Mouse (Mus musculus) liver, embryonic 12.5 days (tissue): ENCODE data around the gene Arhgap10. TPM values are rescaled to one million over a fixed set of nuclear protein-coding genes. Genes with fewer than 3 reads are reported as not detected.

Source experiments
- ATAC-seq: fragments of 200-750 bp; cut with Nextera tagmentation; 2 replicates; pipeline ENCODE4 v1.8.0; 2017; ENCODE audit warnings: moderate number of reproducible peaks, mild to moderate bottlenecking, moderate library complexity
- H3K27ac ChIP-seq: fragments of 300-500 bp; sonication (generic); 2 replicates; pipeline ENCODE4 v1.5.1; 2016; ENCODE audit warnings: mild to moderate bottlenecking
- H3K27me3 ChIP-seq: fragments of 300-500 bp; sonication (generic); replicated peaks from 2 replicates; pipeline ENCODE4 v1.6.1; 2016; ENCODE audit warnings: mild to moderate bottlenecking, moderate library complexity
- H3K36me3 ChIP-seq: fragments of 300-500 bp; sonication (generic); 2 replicates; pipeline ENCODE4 v1.6.1; 2016; ENCODE audit warnings: mild to moderate bottlenecking, moderate library complexity
- H3K4me1 ChIP-seq: fragments of 300-500 bp; sonication (generic); 2 replicates; pipeline ENCODE4 v1.6.1; 2016
- H3K4me2 ChIP-seq: fragments of 300-500 bp; sonication (generic); 2 replicates; pipeline ENCODE4 v1.6.1; 2016; ENCODE audit warnings: mild to moderate bottlenecking, moderate library complexity
- H3K4me3 ChIP-seq: fragments of 300-500 bp; sonication (generic); 2 replicates; pipeline ENCODE4 v1.5.1; 2016; ENCODE audit warnings: mild to moderate bottlenecking, moderate library complexity
- H3K9ac ChIP-seq: fragments of 300-500 bp; sonication (generic); 2 replicates; pipeline ENCODE4 v1.6.1; 2016; ENCODE audit warnings: mild to moderate bottlenecking, moderate library complexity
- H3K9me3 ChIP-seq: fragments of 300-500 bp; sonication (generic); replicated peaks from 2 replicates; pipeline ENCODE4 v1.6.1; 2016; ENCODE audit warnings: mild to moderate bottlenecking, moderate library complexity
- WGBS: fragments of 180-500 bp; shearing (Covaris S2); methylation state at CpG from one replicate; pipeline ENCODE4 v1.1.7; 2016; ENCODE audit not compliant: insufficient replicate concordance; 5-methylcytosine and 5-hydroxymethylcytosine counted together
- polyA plus RNA-seq: library from polyadenylated mRNA; unstranded; fragments of >200 nt; fragmentation: Nextera tagmentation; extraction: Ambion mirVana; gene quantifications from 2 replicates; pipeline ENCODE4 v1.2.1, GENCODE M21; 2016

Arhgap10 gene
- polyA plus RNA-seq, 1 experiment from 2014 or later, result 13.8 TPM

DNA sequence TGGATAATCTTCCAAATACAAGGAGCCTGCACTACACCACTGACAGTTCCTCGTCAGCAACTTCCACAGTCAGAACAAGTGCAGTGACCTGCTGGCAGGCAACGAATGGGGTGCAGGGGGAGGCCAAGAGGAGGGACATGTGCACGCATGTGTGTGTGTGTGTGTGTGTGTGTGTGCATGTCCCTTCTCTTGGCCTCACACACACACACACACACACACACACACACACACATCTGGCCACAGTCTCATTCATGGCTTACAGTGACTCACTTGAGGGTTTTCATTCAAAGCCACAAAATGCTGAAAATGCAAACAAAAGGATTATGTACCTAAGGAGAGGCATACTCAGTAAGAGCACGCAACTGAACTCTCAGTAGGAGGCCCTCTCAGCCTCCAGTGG, 84.5 kb downstream of the Arhgap10 start:
- WGBS, result 55% methylated on average over 4 of the region's 4 CpGs
- Histone ChIP-seq H3K9me3 (no peaks in the 10 kb centered on the region), H3K4me2 (no peak overlapping the region), H3K27me3 (no peaks in the 10 kb centered on the region), H3K9ac (no peak overlapping the region), H3K4me3 (no peak overlapping the region), H3K27ac (no peak overlapping the region), H3K4me1 (peaks cover 17% of the 10 kb centered on the region), H3K36me3 (peaks cover 19% of the 10 kb centered on the region; the same call in 1 of the 2 replicates)
- ATAC-seq, result no peak

DNA sequence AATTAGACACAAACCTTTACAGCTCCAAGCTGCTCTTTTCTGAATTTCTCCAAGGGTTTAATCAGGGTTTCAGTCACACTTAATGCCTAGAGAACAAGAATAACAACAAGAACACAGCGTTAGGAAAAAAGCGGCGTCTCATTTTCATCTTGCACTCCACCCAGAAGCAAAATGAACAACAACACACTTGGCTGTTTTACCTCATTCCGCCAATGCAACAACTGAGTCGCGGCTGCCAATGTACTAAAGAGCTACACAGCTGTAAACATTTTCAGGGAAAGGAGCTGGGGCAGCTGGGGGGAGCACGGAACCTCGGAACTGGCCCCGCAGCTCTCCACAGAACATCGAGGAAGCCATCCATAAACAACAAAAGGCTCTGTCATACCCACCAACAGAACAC, 85.0 kb downstream of the Arhgap10 start:
- Histone ChIP-seq H3K36me3 (peaks cover 19% of the 10 kb centered on the region; the same call in 1 of the 2 replicates), H3K4me2 (no peak overlapping the region), H3K9ac (no peak overlapping the region), H3K27ac (no peak overlapping the region), H3K9me3 (no peaks in the 10 kb centered on the region), H3K4me3 (no peak overlapping the region), H3K27me3 (no peaks in the 10 kb centered on the region), H3K4me1 (peaks cover 15% of the 10 kb centered on the region)
- 83% methylated on average over 10 of the region's 10 CpGs for WGBS
- ATAC-seq, result no peak

DNA sequence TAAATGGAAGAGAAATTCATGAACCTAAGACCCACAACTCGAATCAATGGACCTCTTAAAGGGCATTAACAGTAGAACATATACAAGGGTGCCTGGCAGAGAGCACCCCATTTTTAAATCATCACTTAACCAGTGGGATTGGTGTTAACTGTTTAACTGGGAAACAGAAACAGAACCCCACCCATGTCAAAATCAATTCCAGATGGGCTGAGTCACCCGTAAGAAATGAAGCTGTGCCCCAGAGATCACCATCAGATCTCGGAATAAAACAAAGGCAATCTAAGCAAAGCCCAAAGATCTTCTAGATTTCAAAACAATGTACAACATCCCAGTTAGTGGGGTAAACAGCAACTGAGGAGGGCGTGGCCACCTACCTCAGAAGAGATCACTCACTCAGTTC, 89.3 kb downstream of the Arhgap10 start:
- no peaks in the 10 kb centered on the region for H3K9me3 ChIP-seq
- peaks cover 17% of the 10 kb centered on the region for H3K4me1 ChIP-seq
- H3K9ac ChIP-seq, result no peak overlapping the region
- H3K36me3 ChIP-seq, result peaks cover 24% of the 10 kb centered on the region
- H3K4me3 ChIP-seq, result no peak overlapping the region
- no peaks in the 10 kb centered on the region for H3K27me3 ChIP-seq
- H3K27ac ChIP-seq, result no peak overlapping the region
- no peak for ATAC-seq
- no peak overlapping the region for H3K4me2 ChIP-seq
- WGBS, result 65% methylated on average over 4 of the region's 4 CpGs

DNA sequence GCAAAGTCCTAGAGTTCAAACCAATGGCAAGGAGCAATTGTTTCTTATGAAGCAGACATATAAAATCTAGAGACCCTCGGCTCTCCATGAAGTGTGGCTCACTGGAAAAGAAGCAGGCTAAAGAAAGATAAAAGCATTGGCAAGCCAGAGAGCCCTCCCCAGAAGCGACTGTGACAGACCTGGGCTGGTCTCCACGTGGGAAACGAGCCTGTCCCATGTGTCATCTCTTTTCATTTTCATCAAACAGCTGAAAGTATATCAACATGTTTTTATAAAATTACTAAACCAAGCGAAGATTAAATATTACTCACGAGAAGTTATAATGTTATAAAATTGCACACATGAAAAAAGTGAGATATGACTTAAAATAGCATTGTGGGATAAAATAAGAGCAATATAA, 89.7 kb downstream of the Arhgap10 start:
- Histone ChIP-seq H3K36me3 (peaks cover 24% of the 10 kb centered on the region), H3K27me3 (no peaks in the 10 kb centered on the region), H3K9ac (no peak overlapping the region), H3K4me2 (no peak overlapping the region), H3K4me1 (peaks cover 21% of the 10 kb centered on the region), H3K4me3 (no peak overlapping the region), H3K27ac (no peak overlapping the region), H3K9me3 (no peaks in the 10 kb centered on the region)
- WGBS, result 43% methylated on average over 6 of the region's 6 CpGs
- ATAC-seq, result no peak

DNA sequence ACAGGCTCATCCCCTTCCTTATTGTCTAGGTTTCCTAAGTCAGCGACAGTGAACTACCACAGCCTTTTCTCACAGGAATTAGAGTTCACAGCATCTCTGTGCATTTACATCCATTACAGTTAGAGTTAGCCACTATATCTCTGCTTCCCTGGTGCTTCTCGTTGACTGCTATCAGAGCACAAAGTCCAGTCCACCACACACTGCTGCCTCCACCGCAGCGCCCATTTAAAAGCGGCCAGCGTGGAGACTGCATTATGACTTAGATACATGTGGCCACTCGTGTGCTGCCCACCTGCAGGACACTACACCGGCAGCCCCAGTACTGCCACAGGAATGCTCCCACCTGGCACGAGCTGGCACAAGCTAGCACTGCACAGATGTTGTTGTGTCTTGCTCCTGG, 90.3 kb downstream of the Arhgap10 start:
- Histone ChIP-seq H3K4me1 (peaks cover 27% of the 10 kb centered on the region), H3K4me2 (peak overlapping the region; percentile 10; the same call in 1 of the 2 replicates), H3K4me3 (no peak overlapping the region), H3K27ac (peak overlapping the region; percentile 62; the same call in 1 of the 2 replicates), H3K36me3 (peaks cover 24% of the 10 kb centered on the region), H3K27me3 (no peaks in the 10 kb centered on the region), H3K9me3 (no peaks in the 10 kb centered on the region), H3K9ac (no peak overlapping the region)
- no peak for ATAC-seq
- 73% methylated on average over 9 of the region's 9 CpGs for WGBS

DNA sequence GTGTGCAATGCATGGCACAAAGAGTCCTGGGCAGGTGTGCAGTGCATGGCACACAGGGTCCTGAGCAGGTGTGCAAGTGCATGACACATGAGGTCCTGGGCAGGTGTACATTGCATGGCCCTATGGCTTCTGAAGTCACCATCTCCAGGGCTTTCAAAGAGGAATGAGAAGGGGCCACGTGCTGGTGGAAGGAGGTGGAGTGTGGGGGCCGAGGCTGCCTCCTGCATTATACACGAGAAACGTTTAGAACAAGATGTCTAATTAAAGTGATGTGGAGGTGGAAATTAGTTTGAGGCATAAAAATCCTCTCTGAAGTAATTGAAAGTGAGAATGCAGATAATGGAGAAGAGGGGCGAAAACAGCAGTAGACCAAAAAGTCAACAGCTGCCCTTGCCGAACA, 93.9 kb downstream of the Arhgap10 start:
- H3K27me3 ChIP-seq, result no peaks in the 10 kb centered on the region
- WGBS, result 67% methylated on average over 4 of the region's 6 CpGs

DNA sequence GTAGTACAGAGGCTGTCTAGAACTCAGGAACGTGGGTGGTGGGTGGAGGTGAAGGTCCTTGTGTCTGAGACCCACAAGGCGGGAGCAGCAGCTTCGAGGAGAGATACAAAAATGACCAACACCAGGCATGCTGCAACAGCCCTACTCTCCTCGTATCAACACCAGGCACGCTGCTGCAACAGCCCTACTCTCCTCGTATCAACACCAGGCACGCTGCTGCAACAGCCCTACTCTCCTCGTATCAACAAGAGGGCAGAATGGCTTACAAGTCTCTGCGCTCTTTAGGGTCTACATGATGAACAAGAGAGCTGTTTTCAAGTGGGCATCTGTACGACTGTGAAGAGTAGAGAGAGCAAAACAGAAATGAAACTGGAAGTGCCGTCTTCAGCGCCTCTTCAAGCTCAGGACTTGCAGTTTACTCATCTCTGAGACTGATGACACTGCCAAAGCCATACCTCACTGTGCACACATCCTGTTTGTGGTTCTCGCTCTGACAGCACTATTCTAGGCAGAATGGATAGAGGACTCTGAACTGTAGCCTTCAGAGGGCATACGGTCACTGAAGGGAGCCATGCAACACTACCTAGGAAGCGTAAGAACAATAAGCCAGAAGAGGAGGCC, 95.0 kb downstream of the Arhgap10 start:
- H3K27me3 ChIP-seq, result no peaks in the 10 kb centered on the region
- H3K9me3 ChIP-seq, result no peaks in the 10 kb centered on the region
- peak overlapping the region; percentile 35 for H3K4me3 ChIP-seq
- H3K9ac ChIP-seq, result peak overlapping the region; percentile 54
- peak overlapping the region; percentile 64 for H3K4me2 ChIP-seq
- 29% methylated on average over 15 of the region's 15 CpGs for WGBS
- peaks cover 16% of the 10 kb centered on the region for H3K36me3 ChIP-seq
- peaks cover 32% of the 10 kb centered on the region for H3K4me1 ChIP-seq
- ATAC-seq, result peak; percentile 90
- peak overlapping the region; percentile 72 for H3K27ac ChIP-seq

More for the DNA sequence above, 93.9 kb downstream of the Arhgap10 start:
- H3K36me3 ChIP-seq, result peaks cover 16% of the 10 kb centered on the region
- H3K4me2 ChIP-seq, result no peak overlapping the region
- ATAC-seq, result no peak
- H3K9me3 ChIP-seq, result no peaks in the 10 kb centered on the region
- H3K27ac ChIP-seq, result no peak overlapping the region
- peaks cover 35% of the 10 kb centered on the region for H3K4me1 ChIP-seq
- no peak overlapping the region for H3K4me3 ChIP-seq
- H3K9ac ChIP-seq, result no peak overlapping the region

DNA sequence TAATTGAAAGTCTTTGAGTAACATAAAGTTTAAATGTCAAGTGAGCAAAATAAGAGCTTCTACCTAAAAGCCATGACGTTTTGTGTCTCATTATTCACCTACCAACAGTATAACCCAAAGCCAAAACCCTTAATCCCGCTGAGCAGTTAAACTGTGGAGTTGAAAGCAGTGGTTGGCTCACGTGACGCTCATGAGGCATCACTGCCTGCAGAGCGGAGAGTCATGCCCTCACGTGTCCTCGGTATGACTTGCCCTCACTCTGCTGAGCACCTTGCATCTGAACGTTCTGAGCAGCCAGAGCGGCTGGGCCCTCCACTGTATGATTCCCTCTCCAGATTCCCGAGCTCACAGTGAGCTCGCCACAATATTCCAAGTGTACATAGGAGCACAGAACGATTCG, 96.2 kb downstream of the Arhgap10 start:
- no peak for ATAC-seq
- peaks cover 27% of the 10 kb centered on the region for H3K4me1 ChIP-seq
- H3K36me3 ChIP-seq, result peaks cover 16% of the 10 kb centered on the region
- H3K4me2 ChIP-seq, result no peak overlapping the region
- H3K27ac ChIP-seq, result no peak overlapping the region
- H3K9me3 ChIP-seq, result no peaks in the 10 kb centered on the region
- no peaks in the 10 kb centered on the region for H3K27me3 ChIP-seq
- no peak overlapping the region for H3K4me3 ChIP-seq
- WGBS, result 80% methylated on average over 13 of the region's 13 CpGs
- no peak overlapping the region for H3K9ac ChIP-seq

DNA sequence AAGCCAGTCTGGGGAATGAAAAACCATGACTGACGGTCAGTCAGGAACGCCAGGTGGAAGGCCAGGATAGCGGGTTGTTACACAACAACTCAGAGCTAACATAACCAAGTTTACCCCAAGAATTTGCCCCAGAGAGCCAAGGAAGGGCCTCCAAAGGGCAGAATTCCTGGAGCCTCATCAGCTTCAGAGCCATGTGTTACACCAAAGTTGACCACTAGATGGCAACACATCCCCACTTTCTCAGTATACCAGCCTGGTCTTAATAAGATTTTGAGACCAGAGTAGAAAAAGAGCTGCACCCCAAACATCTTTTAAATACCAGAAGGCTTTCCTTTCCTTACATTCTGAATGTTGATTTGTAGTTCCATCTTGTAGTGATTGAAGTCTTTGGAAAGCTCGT, 98.0 kb downstream of the Arhgap10 start:
- peaks cover 14% of the 10 kb centered on the region for H3K36me3 ChIP-seq
- no peak overlapping the region for H3K27ac ChIP-seq
- no peaks in the 10 kb centered on the region for H3K27me3 ChIP-seq
- peaks cover 27% of the 10 kb centered on the region for H3K4me1 ChIP-seq
- no peak overlapping the region for H3K4me3 ChIP-seq
- WGBS, result 47% methylated on average over 4 of the region's 4 CpGs
- ATAC-seq, result no peak
- no peaks in the 10 kb centered on the region for H3K9me3 ChIP-seq
- H3K4me2 ChIP-seq, result no peak overlapping the region
- no peak overlapping the region for H3K9ac ChIP-seq

DNA sequence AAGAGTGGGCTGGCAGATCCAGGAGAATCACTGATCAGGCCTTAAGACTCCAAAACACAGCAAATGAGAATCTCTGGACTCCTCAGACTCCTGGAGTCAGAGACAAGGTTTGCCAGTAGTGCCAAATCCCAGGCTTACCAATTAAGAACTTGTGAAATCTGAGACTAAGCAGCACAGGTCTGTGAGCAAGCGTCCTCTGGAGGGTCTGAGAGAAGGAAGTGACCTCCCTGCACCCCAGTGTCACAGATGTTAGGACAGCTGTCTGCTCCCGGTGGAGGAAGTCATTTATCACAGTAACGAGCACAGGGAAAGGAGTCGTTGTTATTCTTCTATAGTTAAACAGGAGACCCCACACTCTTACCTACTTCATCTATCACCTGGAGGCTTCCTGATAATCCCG, 101.0 kb downstream of the Arhgap10 start:
- Histone ChIP-seq H3K4me2 (no peak overlapping the region), H3K27ac (no peak overlapping the region), H3K4me3 (no peak overlapping the region), H3K36me3 (peaks cover 38% of the 10 kb centered on the region), H3K9ac (no peak overlapping the region), H3K27me3 (no peaks in the 10 kb centered on the region), H3K4me1 (peaks cover 2% of the 10 kb centered on the region; the same call in 1 of the 2 replicates), H3K9me3 (no peaks in the 10 kb centered on the region)
- 35% methylated on average over 5 of the region's 5 CpGs for WGBS
- no peak for ATAC-seq

DNA sequence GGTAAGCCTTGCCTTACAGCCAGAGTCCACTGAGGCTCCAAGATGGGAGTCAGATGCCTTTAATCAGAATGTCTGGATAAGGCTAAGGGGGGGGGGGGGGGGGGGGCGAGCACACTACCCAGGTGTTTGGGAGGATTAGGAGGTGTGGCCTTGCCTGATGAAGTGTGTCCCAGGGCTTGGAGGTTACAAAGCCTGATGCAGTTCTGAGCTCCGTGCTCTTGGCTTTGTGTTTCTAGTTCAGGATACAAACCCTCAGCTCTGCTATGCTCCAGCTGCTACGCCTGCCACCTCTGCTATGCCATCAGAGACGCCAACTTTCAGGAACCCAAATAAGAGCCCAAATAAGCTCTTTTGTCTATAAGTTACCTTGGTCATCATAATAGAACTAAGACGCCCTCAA, 101.7 kb downstream of the Arhgap10 start:
- WGBS, result 80% methylated on average over 4 of the region's 5 CpGs
- peaks cover 43% of the 10 kb centered on the region for H3K36me3 ChIP-seq
- ATAC-seq, result no peak
- H3K4me2 ChIP-seq, result no peak overlapping the region
- no peak overlapping the region for H3K4me3 ChIP-seq
- no peaks in the 10 kb centered on the region for H3K4me1 ChIP-seq
- H3K27me3 ChIP-seq, result no peaks in the 10 kb centered on the region
- no peak overlapping the region for H3K27ac ChIP-seq
- H3K9ac ChIP-seq, result no peak overlapping the region
- H3K9me3 ChIP-seq, result no peaks in the 10 kb centered on the region

DNA sequence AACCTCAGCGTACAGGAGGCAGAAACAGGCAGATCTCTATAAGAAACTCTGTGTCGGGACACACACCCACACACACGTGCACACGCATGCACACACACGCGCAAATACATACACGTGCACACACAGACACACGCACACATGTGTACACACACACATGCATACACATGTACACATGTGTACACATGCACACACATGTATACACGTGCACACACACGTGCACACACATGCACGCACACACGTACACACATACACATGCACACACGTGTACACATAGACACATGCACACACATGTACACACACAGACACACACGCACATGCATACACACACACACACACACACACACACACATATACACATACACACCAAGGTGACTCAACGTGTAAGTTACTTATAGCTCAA, 106.5 kb downstream of the Arhgap10 start:
- ATAC-seq, result no peak
- H3K36me3 ChIP-seq, result peaks cover 56% of the 10 kb centered on the region
- 86% methylated on average over 15 of the region's 15 CpGs for WGBS
- H3K4me2 ChIP-seq, result no peak overlapping the region
- no peaks in the 10 kb centered on the region for H3K9me3 ChIP-seq
- H3K27me3 ChIP-seq, result no peaks in the 10 kb centered on the region
- H3K4me3 ChIP-seq, result no peak overlapping the region
- H3K27ac ChIP-seq, result no peak overlapping the region
- no peaks in the 10 kb centered on the region for H3K4me1 ChIP-seq
- no peak overlapping the region for H3K9ac ChIP-seq

DNA sequence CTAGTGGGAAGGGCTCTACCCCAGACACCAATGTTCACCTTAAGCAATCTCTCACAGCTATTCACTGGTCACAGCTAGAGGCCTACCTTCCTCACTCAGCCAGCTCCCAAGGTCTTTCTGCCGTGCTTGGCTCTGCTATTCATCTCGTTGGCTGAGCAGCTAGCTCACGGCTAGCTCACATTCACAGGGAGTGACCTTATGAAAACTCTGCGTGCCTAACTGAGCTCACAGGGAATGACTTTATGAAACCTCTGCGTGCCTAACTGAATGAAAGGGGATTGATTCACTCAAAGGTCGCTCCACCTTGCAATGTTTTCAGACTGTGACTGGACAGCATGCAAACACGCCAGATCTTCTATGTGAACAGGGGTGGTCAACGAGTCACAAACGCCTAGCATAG, 107.4 kb downstream of the Arhgap10 start:
- H3K27ac ChIP-seq, result no peak overlapping the region

More for the DNA sequence above, 107.4 kb downstream of the Arhgap10 start:
- no peak for ATAC-seq
- Histone ChIP-seq H3K27me3 (no peaks in the 10 kb centered on the region), H3K36me3 (peaks cover 57% of the 10 kb centered on the region), H3K4me2 (no peak overlapping the region), H3K9me3 (no peaks in the 10 kb centered on the region), H3K4me1 (no peaks in the 10 kb centered on the region), H3K4me3 (no peak overlapping the region), H3K9ac (no peak overlapping the region)
- 81% methylated on average over 9 of the region's 9 CpGs for WGBS
